Mouse (Mus musculus): ENCODE measurements at regions not wholly inside any gene's neighbourhood (a gene's known extent, or its start where the extent isn't known, plus 50 kb on each side); places are given as distances from the start of the nearest gene placed in this dataset.
"Not testable (repeated sequence)": the region's sequence is repeated elsewhere in the genome, so short reads cannot be mapped to it uniquely, and the experiment has no call there.

- H3K36me3 ChIP-seq (ENCODE audit: control insufficient read depth, insufficient read depth, low read length); H3K4me2 ChIP-seq (replicated peaks; ENCODE audit: low read depth, low read length); ATAC-seq (ENCODE audit: low FRiP score, low TSS enrichment); H3K9me3 ChIP-seq (ENCODE audit: control insufficient read depth, low read length); H3K9ac ChIP-seq (ENCODE audit: low read depth, low read length); H3K4me1 ChIP-seq (ENCODE audit: control insufficient read depth, insufficient read depth, low read length); H3K4me3 ChIP-seq (ENCODE audit: low read length); H3K27me3 ChIP-seq (ENCODE audit: control insufficient read depth, insufficient read depth, low read length); H3K27ac ChIP-seq (ENCODE audit: low read depth, low read length): not testable (repeated sequence)
- WGBS, result 83% methylated on average over 4 of the region's 4 CpGs
Observed at GRCm38 (mm10) chr6:73519894-73520293, 50.4 kb upstream of the 4931417E11Rik start.

Measured in kidney, embryonic 14.5 days (tissue).